Mouse (Mus musculus): ENCODE data around the gene Phf3.

Gene Phf3

GRCm38 (mm10) chr1:30819414-30819813 lies 54.3 kb downstream of the Phf3 start:
- no peak for DNase-seq (ENCODE audit: low spot score)

- no peak for DNase-seq (ENCODE audit: low spot score)
Observed at GRCm38 (mm10) chr1:30815609-30816008, 58.1 kb downstream of the Phf3 start.

- no peak for DNase-seq (ENCODE audit: low spot score)
Observed at GRCm38 (mm10) chr1:30814987-30815386, 58.7 kb downstream of the Phf3 start.

GRCm38 (mm10) chr1:30808101-30808699 lies 65.5 kb downstream of the Phf3 start:
- no peak for DNase-seq (ENCODE audit: low spot score)

- no peak for DNase-seq (ENCODE audit: low spot score)
Observed at GRCm38 (mm10) chr1:30805688-30806285, 67.9 kb downstream of the Phf3 start.

GRCm38 (mm10) chr1:30804919-30805318 lies 68.8 kb downstream of the Phf3 start:
- no peak for DNase-seq (ENCODE audit: low spot score)

GRCm38 (mm10) chr1:30801911-30802310 lies 71.8 kb downstream of the Phf3 start:
- no peak for DNase-seq (ENCODE audit: low spot score)

GRCm38 (mm10) chr1:30799277-30799834 lies 74.4 kb downstream of the Phf3 start:
- DNase-seq (ENCODE audit: low spot score): no peak

- no peak for DNase-seq (ENCODE audit: low spot score)
Observed at GRCm38 (mm10) chr1:30794606-30795005, 79.1 kb downstream of the Phf3 start.

GRCm38 (mm10) chr1:30793357-30793883 lies 80.3 kb downstream of the Phf3 start:
- no peak for DNase-seq (ENCODE audit: low spot score)

- no peak for DNase-seq (ENCODE audit: low spot score)
Observed at GRCm38 (mm10) chr1:30792935-30793334, 80.8 kb downstream of the Phf3 start.

GRCm38 (mm10) chr1:30790220-30790619 lies 83.5 kb downstream of the Phf3 start:
- no peak for DNase-seq (ENCODE audit: low spot score)

GRCm38 (mm10) chr1:30789689-30790088 lies 84.0 kb downstream of the Phf3 start:
- no peak for DNase-seq (ENCODE audit: low spot score)

- no peak for DNase-seq (ENCODE audit: low spot score)
Observed at GRCm38 (mm10) chr1:30789001-30789400, 84.7 kb downstream of the Phf3 start.

GRCm38 (mm10) chr1:30786583-30786982 lies 87.1 kb downstream of the Phf3 start:
- DNase-seq (ENCODE audit: low spot score): no peak

- no peak for DNase-seq (ENCODE audit: low spot score)
Observed at GRCm38 (mm10) chr1:30783741-30784140, 90.0 kb downstream of the Phf3 start.

- DNase-seq (ENCODE audit: low spot score): peak; percentile 38
Observed at GRCm38 (mm10) chr1:30780293-30780692, 93.4 kb downstream of the Phf3 start.

GRCm38 (mm10) chr1:30779562-30779961 lies 94.2 kb downstream of the Phf3 start:
- DNase-seq (ENCODE audit: low spot score): no peak

GRCm38 (mm10) chr1:30778374-30779005 lies 95.2 kb downstream of the Phf3 start:
- DNase-seq (ENCODE audit: low spot score): peak; percentile 11

GRCm38 (mm10) chr1:30776196-30776595 lies 97.5 kb downstream of the Phf3 start:
- no peak for DNase-seq (ENCODE audit: low spot score)

GRCm38 (mm10) chr1:30773662-30774061 lies 100.1 kb downstream of the Phf3 start:
- no peak for DNase-seq (ENCODE audit: low spot score)

- DNase-seq (ENCODE audit: low spot score): no peak
Observed at GRCm38 (mm10) chr1:30772851-30773250, 100.9 kb downstream of the Phf3 start.

GRCm38 (mm10) chr1:30771772-30772171 lies 101.9 kb downstream of the Phf3 start:
- DNase-seq (ENCODE audit: low spot score): no peak
